Comparison of ENCODE assay signal across 8 mouse cellular contexts in the genomic region with DNA sequence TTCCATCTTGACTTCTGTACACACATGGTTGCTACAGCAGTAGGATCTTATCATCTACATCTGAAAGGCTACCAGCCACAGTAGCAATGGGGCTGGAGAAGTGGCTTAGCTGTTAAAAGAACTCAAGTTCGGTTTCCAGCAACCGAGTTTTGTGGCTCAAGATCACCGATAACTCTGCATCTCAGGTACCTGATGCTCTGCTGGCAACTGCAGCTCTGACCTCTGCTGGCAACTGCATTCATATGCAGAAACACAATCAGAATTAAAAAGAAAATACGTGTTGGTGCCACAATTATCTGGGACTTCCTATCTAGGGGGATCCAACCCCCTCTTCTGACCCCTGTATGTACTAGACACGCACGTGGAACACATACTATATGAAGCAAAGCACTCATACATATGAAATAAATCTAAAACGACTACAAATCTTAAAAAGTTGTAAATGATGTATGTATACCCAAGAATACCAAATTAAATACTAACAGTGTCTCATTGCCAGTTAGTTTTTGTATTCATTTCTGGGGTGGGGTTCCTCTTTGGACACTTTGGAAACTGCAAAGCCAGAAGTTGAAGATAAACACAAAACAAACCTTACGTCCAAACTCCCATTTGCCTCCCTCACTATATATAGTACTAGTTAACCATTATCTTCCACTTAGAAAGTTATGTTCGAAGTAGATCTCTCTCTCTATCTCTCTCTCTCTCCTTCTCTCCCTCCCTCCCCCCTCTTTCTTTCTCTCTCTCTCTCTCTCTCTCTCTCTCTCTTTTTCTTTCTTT. TPM values are rescaled to one million over a fixed set of nuclear protein-coding genes. Genes with fewer than 3 reads are reported as not detected.
DNase-seq lines count a peak whose midpoint lies in the region; ATAC-seq and TF ChIP-seq lines count a peak whose summit lies in the region.

No protein-coding gene starts in this region.

- TF ChIP-seq RAD21 in MEL (IDR thresholded peaks at IDR 0.05; ENCODE audit: low read depth, low read length), result peak; percentile 50

- TF ChIP-seq EP300 in MEL (IDR thresholded peaks at IDR 0.05; ENCODE audit: low read depth in 1 of 2, low read length in 2 of 2), result no peak

- H3K4me3 ChIP-seq in kidney, adult 2 months (ENCODE audit: insufficient read depth, low read depth, low read length), result no peak overlapping the region
- H3K4me3 ChIP-seq in MEL (ENCODE audit: control insufficient read depth in 1 of 2, insufficient read depth in 1 of 2, low read depth in 2 of 2, low read length in 2 of 2), result peak overlapping the region; percentile 34 to 42
- no peak overlapping the region for H3K4me3 ChIP-seq in forebrain, embryonic 14.5 days (ENCODE audit: low read depth, low read length)
- H3K4me3 ChIP-seq in liver, embryonic 11.5 days (ENCODE audit: low read depth, low read length), result peak overlapping the region; percentile 37
- H3K4me3 ChIP-seq in stomach, embryonic 16.5 days (replicated peaks; ENCODE audit: low read length), result no peak overlapping the region; the same call in 1 of the 2 replicates

- peak overlapping the region; percentile 17 for H3K4me2 ChIP-seq in forebrain, embryonic 14.5 days (ENCODE audit: low read length)
- peak overlapping the region; percentile 61 for H3K4me2 ChIP-seq in liver, embryonic 11.5 days
- peak overlapping the region; percentile 48 for H3K4me2 ChIP-seq in stomach, embryonic 16.5 days (ENCODE audit: low read depth, low read length)

- H3K79me2 ChIP-seq in MEL (ENCODE audit: control insufficient read depth, insufficient read depth, low read length, poor library complexity), result peaks cover 9% of the 10 kb centered on the region

- peak overlapping the region; percentile 47 for H3K9ac ChIP-seq in MEL (ENCODE audit: control insufficient read depth, low read depth, low read length, poor library complexity, severe bottlenecking)
- H3K9ac ChIP-seq in forebrain, embryonic 14.5 days (ENCODE audit: low read length), result no peak overlapping the region
- peak overlapping the region; percentile 46; the same call in 1 of the 2 replicates for H3K9ac ChIP-seq in liver, embryonic 11.5 days (ENCODE audit: low read depth, low read length)
- 0 out of 2 replicates have a peak overlapping the region, but pooled peaks have one; percentile 14 for H3K9ac ChIP-seq in stomach, embryonic 16.5 days (ENCODE audit: low read length)

- TF ChIP-seq CTCF in kidney, adult 2 months (conservative IDR thresholded peaks at IDR 0.05; ENCODE audit: insufficient read depth, insufficient read length, low read depth, low read length), result peak; percentile 56
- peak; percentile 37 to 66 (median 55) for TF ChIP-seq CTCF in MEL (IDR thresholded peaks at IDR 0.05 in 2 of 3, conservative IDR thresholded peaks at IDR 0.05 in 1 of 3; ENCODE audit: control insufficient read depth in 1 of 3, insufficient read depth in 1 of 3, low read depth in 2 of 3, low read length in 3 of 3, poor library complexity in 1 of 3, severe bottlenecking in 1 of 3)

- H3K9me3 ChIP-seq in MEL (replicated peaks; ENCODE audit: insufficient read depth, low read length), result no peaks in the 10 kb centered on the region
- no peaks in the 10 kb centered on the region for H3K9me3 ChIP-seq in forebrain, embryonic 14.5 days (replicated peaks; ENCODE audit: control insufficient read depth, low read length)
- H3K9me3 ChIP-seq in liver, embryonic 11.5 days (ENCODE audit: control insufficient read depth, low read length), result no peaks in the 10 kb centered on the region
- H3K9me3 ChIP-seq in stomach, embryonic 16.5 days (replicated peaks; ENCODE audit: control insufficient read depth, low read length), result no peaks in the 10 kb centered on the region

- peaks cover 9% of the 10 kb centered on the region for H3K4me1 ChIP-seq in kidney, adult 2 months (ENCODE audit: control insufficient read depth, insufficient read depth, low read length)
- H3K4me1 ChIP-seq in MEL (ENCODE audit: control insufficient read depth in 1 of 2, insufficient read depth in 2 of 2, low read length in 2 of 2), result peaks cover 0 to 2% of the 10 kb centered on the region in 2 experiments; a peak in 2 of 4 replicates
- peaks cover 9% of the 10 kb centered on the region for H3K4me1 ChIP-seq in forebrain, embryonic 14.5 days (ENCODE audit: control insufficient read depth, insufficient read depth, low read length)
- peaks cover 12% of the 10 kb centered on the region for H3K4me1 ChIP-seq in liver, embryonic 11.5 days (replicated peaks; ENCODE audit: control insufficient read depth, insufficient read depth, low read length)
- peaks cover 14% of the 10 kb centered on the region for H3K4me1 ChIP-seq in stomach, embryonic 16.5 days (ENCODE audit: control insufficient read depth, insufficient read depth, low read length)

- no peak overlapping the region for H3K27ac ChIP-seq in kidney, adult 2 months (ENCODE audit: insufficient read depth, low read depth, low read length)
- no peak overlapping the region for H3K27ac ChIP-seq in MEL (ENCODE audit: control insufficient read depth, low read depth, low read length)
- H3K27ac ChIP-seq in forebrain, embryonic 14.5 days (ENCODE audit: low read depth, low read length), result no peak overlapping the region
- no peak overlapping the region for H3K27ac ChIP-seq in liver, embryonic 11.5 days (ENCODE audit: low read depth, low read length)
- H3K27ac ChIP-seq in stomach, embryonic 16.5 days (ENCODE audit: low read length), result no peak overlapping the region

- H3K36me3 ChIP-seq in kidney, adult 2 months (ENCODE audit: control insufficient read depth, insufficient read depth, low read length), result no peaks in the 10 kb centered on the region
- H3K36me3 ChIP-seq in MEL (ENCODE audit: control insufficient read depth in 1 of 2, insufficient read depth in 2 of 2, low read length in 2 of 2), result peaks cover 0 to 3% of the 10 kb centered on the region in 2 experiments; a peak in 1 of 4 replicates
- no peaks in the 10 kb centered on the region for H3K36me3 ChIP-seq in forebrain, embryonic 14.5 days (ENCODE audit: control insufficient read depth, insufficient read depth, low read length)
- no peaks in the 10 kb centered on the region for H3K36me3 ChIP-seq in liver, embryonic 11.5 days (ENCODE audit: control insufficient read depth, insufficient read depth, low read length)
- no peaks in the 10 kb centered on the region for H3K36me3 ChIP-seq in stomach, embryonic 16.5 days (ENCODE audit: control insufficient read depth, insufficient read depth, low read length)

- WGBS in kidney, adult 2 months, result 11% methylated on average over 9 of the region's 9 CpGs
- 22% methylated on average over 9 of the region's 9 CpGs for WGBS in forebrain, embryonic 14.5 days
- WGBS in liver, embryonic 11.5 days, result 26% methylated on average over 9 of the region's 9 CpGs
- WGBS in stomach, embryonic 16.5 days, result 15% methylated on average over 9 of the region's 9 CpGs

- peak; percentile 31 for DNase-seq in kidney, adult 2 months
- DNase-seq in kidney, postnatal 10 days, result no peak
- peak; percentile 68 for DNase-seq in MEL (ENCODE audit: low read depth, low spot score)
- DNase-seq in forebrain, embryonic 14.5 days (ENCODE audit: low spot score), result peak; percentile 24
- DNase-seq in liver, embryonic 11.5 days (ENCODE audit: low spot score), result no peak
- no peak for DNase-seq in frontal cortex, postnatal 10 days (ENCODE audit: low spot score in 2 of 2)
- no peak for DNase-seq in layer of hippocampus, postnatal 36 days

- TF ChIP-seq POLR2A in kidney, adult 2 months (IDR thresholded peaks at IDR 0.05; ENCODE audit: low read depth, low read length), result no peak
- TF ChIP-seq POLR2A in MEL (IDR thresholded peaks at IDR 0.05; ENCODE audit: control insufficient read depth in 1 of 2, insufficient read depth in 1 of 2, low read depth in 1 of 2, low read length in 2 of 2, poor library complexity in 1 of 2), result no peak

- H3K27me3 ChIP-seq in kidney, adult 2 months (replicated peaks; ENCODE audit: control insufficient read depth, insufficient read depth, low read length), result no peaks in the 10 kb centered on the region
- H3K27me3 ChIP-seq in MEL (ENCODE audit: control insufficient read depth in 1 of 2, insufficient read depth in 2 of 2, low read length in 2 of 2), result no peaks in the 10 kb centered on the region
- H3K27me3 ChIP-seq in forebrain, embryonic 14.5 days (replicated peaks; ENCODE audit: control insufficient read depth, insufficient read depth, low read length), result no peaks in the 10 kb centered on the region
- H3K27me3 ChIP-seq in liver, embryonic 11.5 days (replicated peaks; ENCODE audit: control insufficient read depth, insufficient read depth, low read length), result no peaks in the 10 kb centered on the region
- no peaks in the 10 kb centered on the region for H3K27me3 ChIP-seq in stomach, embryonic 16.5 days (ENCODE audit: control insufficient read depth, insufficient read depth, low read length)

- no peak for ATAC-seq in forebrain, embryonic 14.5 days
- no peak for ATAC-seq in liver, embryonic 11.5 days (replicated peaks; ENCODE audit: low FRiP score)
- no peak for ATAC-seq in stomach, embryonic 16.5 days (ENCODE audit: insufficient read depth, low FRiP score)

TF ChIP-seq in MEL, 35 proteins besides CTCF, POLR2A, EP300 and RAD21 (continues in another document):
- no peak for TF ChIP-seq ZNF384 (IDR thresholded peaks at IDR 0.05; ENCODE audit: low read depth, low read length)
- TF ChIP-seq MAZ (IDR thresholded peaks at IDR 0.05; ENCODE audit: low read depth, low read length), result no peak
- TF ChIP-seq TBP (IDR thresholded peaks at IDR 0.05; ENCODE audit: low read depth, low read length), result 0 out of 2 replicates have a peak, but pooled peaks have one; percentile 12
- TF ChIP-seq MYC (IDR thresholded peaks at IDR 0.05; ENCODE audit: low read depth, low read length), result 0 out of 2 replicates have a peak, but pooled peaks have one; percentile 50
- TF ChIP-seq CHD1 (IDR thresholded peaks at IDR 0.05; ENCODE audit: low read depth, low read length), result no peak
- no peak for TF ChIP-seq TAL1 (IDR thresholded peaks at IDR 0.05; ENCODE audit: low read length)
- no peak for TF ChIP-seq GABPA (IDR thresholded peaks at IDR 0.05; ENCODE audit: low read depth, low read length)
- TF ChIP-seq RCOR1 (IDR thresholded peaks at IDR 0.05; ENCODE audit: low read depth, low read length), result no peak
- no peak for TF ChIP-seq GATA1 (IDR thresholded peaks at IDR 0.05; ENCODE audit: low read depth, low read length)
- TF ChIP-seq SIN3A (IDR thresholded peaks at IDR 0.05; ENCODE audit: low read length), result no peak
- no peak for TF ChIP-seq MAX (IDR thresholded peaks at IDR 0.05; ENCODE audit: low read length)

RNA-seq across cellular contexts. Expression of gene Clcc1, which starts 0.7 kb away (rescaled TPM):
- 43.5 and 50.5 TPM in 2 replicates for polyA plus RNA-seq in kidney, adult 2 months (2012; rRNA removed)
- 38.0 and 43.0 TPM in 2 replicates for total RNA-seq in MEL (2012; rRNA removed)
- polyA plus RNA-seq in MEL (2012; ENCODE audit: insufficient read depth in 1 of 2, insufficient read length in 2 of 2, low read depth in 1 of 2, low replicate concordance in 2 of 2, missing spikeins in 1 of 2), result 10 to 100 TPM in 1 of 2 experiments, not detected in 1; 25.9 TPM
- polyA plus RNA-seq in forebrain, embryonic 14.5 days (2014; fragmentation: Nextera tagmentation; extraction: Ambion mirVana), result 51.4 and 56.6 TPM in 2 replicates
- 65.4 and 69.9 TPM in 2 replicates for polyA plus RNA-seq in liver, embryonic 11.5 days (2014; fragmentation: Nextera tagmentation; extraction: Ambion mirVana)
- 74.3 and 81.4 TPM in 2 replicates for polyA plus RNA-seq in stomach, embryonic 16.5 days (2015; fragmentation: Nextera tagmentation; extraction: Ambion mirVana)
- total RNA-seq in layer of hippocampus, postnatal 36 days (2021), result 10 to 100 TPM; 29.1 to 29.4 TPM

Comparison
In these comparisons a context has a peak if more than half of its experiments do, and no peak if none do; other contexts are left out.
1. DNase-seq: peak in kidney, adult 2 months (single experiment), MEL (single experiment) and forebrain, embryonic 14.5 days (single experiment); none in kidney, postnatal 10 days (single experiment), liver, embryonic 11.5 days (single experiment), frontal cortex, postnatal 10 days (0 of 2) and layer of hippocampus, postnatal 36 days (0 of 2).
2. H3K4me3 ChIP-seq: peak in MEL (2 of 2) and liver, embryonic 11.5 days (single experiment); none in kidney, adult 2 months (single experiment), forebrain, embryonic 14.5 days (single experiment) and stomach, embryonic 16.5 days (single experiment).
3. Peak in every context shown above with its lines, with median percentiles within 50 percentile points of each other: H3K4me2 ChIP-seq.